Mouse (Mus musculus): Measurements from ENCODE around the gene Ehd4. TPM values are rescaled to one million over a fixed set of nuclear protein-coding genes. Genes with fewer than 3 reads are reported as not detected.
A peak's percentile ranks its signal among the peaks of the same experiment; 100 is the strongest.

Ehd4 gene
- polyA plus RNA-seq, 1 experiment from 2014 or later = 28.7 TPM

- Histone ChIP-seq H3K27ac (no peak overlapping the region), H3K27me3 (replicated peaks) (no peaks in the 10 kb centered on the region), H3K36me3 (peaks cover 12% of the 10 kb centered on the region; the same call in 1 of the 2 replicates), H3K4me1 (peaks cover 12% of the 10 kb centered on the region), H3K9ac (no peak overlapping the region), H3K4me2 (no peak overlapping the region), H3K4me3 (no peak overlapping the region), H3K9me3 (replicated peaks) (no peaks in the 10 kb centered on the region)
- peak; percentile 35; the same call in 1 of the 2 replicates for ATAC-seq
- 50% methylated on average over 3 of the region's 3 CpGs for WGBS (ENCODE audit: insufficient replicate concordance)
These were observed 48.5 kb downstream of the Ehd4 start for GRCm38 (mm10) chr2:120105861-120106260.

- 54% methylated on average over 6 of the region's 6 CpGs for WGBS (ENCODE audit: insufficient replicate concordance)
- no peak overlapping the region for H3K9ac ChIP-seq
- H3K27me3 ChIP-seq (replicated peaks) = no peaks in the 10 kb centered on the region
- no peak overlapping the region for H3K27ac ChIP-seq
- no peak overlapping the region for H3K4me3 ChIP-seq
- no peaks in the 10 kb centered on the region for H3K9me3 ChIP-seq (replicated peaks)
- H3K4me1 ChIP-seq = peaks cover 18% of the 10 kb centered on the region
- ATAC-seq = no peak
- H3K36me3 ChIP-seq = peaks cover 12% of the 10 kb centered on the region; the same call in 1 of the 2 replicates
- H3K4me2 ChIP-seq = no peak overlapping the region
These were observed 51.5 kb downstream of the Ehd4 start for GRCm38 (mm10) chr2:120102881-120103280.

- Histone ChIP-seq H3K27ac (no peak overlapping the region), H3K4me3 (no peak overlapping the region), H3K4me1 (peaks cover 18% of the 10 kb centered on the region), H3K4me2 (no peak overlapping the region), H3K9ac (no peak overlapping the region), H3K36me3 (peaks cover 12% of the 10 kb centered on the region; the same call in 1 of the 2 replicates), H3K9me3 (replicated peaks) (no peaks in the 10 kb centered on the region), H3K27me3 (replicated peaks) (no peaks in the 10 kb centered on the region)
- ATAC-seq = no peak
- 68% methylated on average over 2 of the region's 2 CpGs for WGBS (ENCODE audit: insufficient replicate concordance)
These were observed 52.0 kb downstream of the Ehd4 start for GRCm38 (mm10) chr2:120102450-120102849.

GRCm38 (mm10) chr2:120101961-120102360, 52.4 kb downstream of the Ehd4 start:
- Histone ChIP-seq H3K36me3 (peaks cover 12% of the 10 kb centered on the region), H3K9ac (no peak overlapping the region), H3K9me3 (replicated peaks) (no peaks in the 10 kb centered on the region), H3K4me1 (peaks cover 18% of the 10 kb centered on the region), H3K27ac (no peak overlapping the region), H3K4me3 (no peak overlapping the region), H3K4me2 (no peak overlapping the region), H3K27me3 (replicated peaks) (no peaks in the 10 kb centered on the region)
- 83% methylated on average over 11 of the region's 11 CpGs for WGBS (ENCODE audit: insufficient replicate concordance)
- no peak for ATAC-seq

DNA sequence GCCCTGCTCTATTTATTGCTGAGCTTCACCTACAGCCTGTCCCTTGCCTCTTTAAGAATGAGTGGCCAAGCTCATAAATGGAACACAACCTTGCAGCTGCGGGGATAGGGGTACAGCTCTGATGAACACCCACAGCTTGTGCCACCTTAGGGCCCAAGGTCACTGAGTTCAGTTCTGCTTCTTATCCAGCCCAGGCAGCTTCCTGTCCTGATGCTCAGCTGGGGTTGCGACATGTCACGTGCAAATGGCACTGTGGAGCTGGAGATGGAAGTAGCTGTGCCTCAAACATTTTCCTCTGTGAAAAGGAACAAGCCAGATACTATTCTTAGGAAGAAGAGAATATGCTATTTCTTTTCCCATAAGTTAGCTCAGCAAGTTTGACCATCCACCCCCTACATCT, 54.5 kb downstream of the Ehd4 start:
- H3K9me3 ChIP-seq (replicated peaks) = no peaks in the 10 kb centered on the region
- no peak overlapping the region for H3K4me2 ChIP-seq
- ATAC-seq = 0 out of 2 replicates have a peak, but pooled peaks have one; percentile 27
- no peak overlapping the region for H3K4me3 ChIP-seq
- peaks cover 13% of the 10 kb centered on the region for H3K4me1 ChIP-seq
- H3K36me3 ChIP-seq = peaks cover 20% of the 10 kb centered on the region
- H3K27ac ChIP-seq = 0 out of 2 replicates have a peak overlapping the region, but pooled peaks have one; percentile 12
- WGBS (ENCODE audit: insufficient replicate concordance) = 30% methylated on average over 3 of the region's 3 CpGs
- H3K27me3 ChIP-seq (replicated peaks) = no peaks in the 10 kb centered on the region
- H3K9ac ChIP-seq = no peak overlapping the region

DNA sequence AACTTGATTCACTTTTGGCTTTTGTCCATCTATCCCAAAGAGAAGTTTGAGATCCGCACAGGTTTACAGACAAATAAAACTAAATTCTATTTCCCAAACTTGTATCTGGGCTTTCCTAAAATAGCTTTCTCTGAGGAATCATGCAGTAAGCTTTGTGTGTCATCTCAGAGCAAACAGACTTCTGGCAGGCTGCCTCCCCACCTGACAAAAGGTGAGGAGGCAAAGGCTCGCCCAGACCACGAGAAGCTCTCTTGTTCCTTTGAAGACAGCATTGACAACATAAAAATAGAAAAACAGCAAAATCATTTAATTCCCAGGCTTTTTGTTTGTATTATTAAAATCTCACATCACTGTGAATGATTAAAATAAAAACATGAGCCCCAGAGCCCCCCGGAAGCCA, 55.1 kb downstream of the Ehd4 start:
- WGBS (ENCODE audit: insufficient replicate concordance) = 76% methylated on average over 4 of the region's 4 CpGs
- Histone ChIP-seq H3K27ac (0 out of 2 replicates have a peak overlapping the region, but pooled peaks have one; percentile 12), H3K4me3 (no peak overlapping the region), H3K9ac (no peak overlapping the region), H3K36me3 (peaks cover 20% of the 10 kb centered on the region), H3K4me1 (peaks cover 13% of the 10 kb centered on the region), H3K4me2 (no peak overlapping the region), H3K27me3 (replicated peaks) (no peaks in the 10 kb centered on the region), H3K9me3 (replicated peaks) (no peaks in the 10 kb centered on the region)
- no peak for ATAC-seq

DNA sequence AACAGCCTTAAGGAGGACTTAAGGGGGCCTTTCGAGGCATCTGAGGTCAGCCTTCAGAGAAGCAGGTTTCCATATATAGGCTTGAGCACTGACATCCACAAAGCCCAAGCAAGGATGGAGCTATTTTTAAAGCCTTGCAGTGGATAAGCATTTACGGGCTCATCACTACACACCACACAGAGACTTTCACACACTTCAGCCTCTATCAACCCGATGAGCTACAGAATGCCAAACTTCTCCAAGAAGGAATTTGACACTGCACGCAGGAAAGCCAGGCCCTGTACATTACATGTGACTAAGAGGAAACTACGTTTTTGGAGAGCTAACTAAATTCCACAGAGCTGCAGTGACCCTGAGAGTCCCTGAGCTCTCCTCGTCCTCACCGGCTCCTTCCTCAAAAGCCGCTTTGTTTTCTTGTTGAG, 55.6 kb downstream of the Ehd4 start:
- H3K4me3 ChIP-seq = no peak overlapping the region
- H3K27me3 ChIP-seq (replicated peaks) = no peaks in the 10 kb centered on the region
- H3K36me3 ChIP-seq = peaks cover 20% of the 10 kb centered on the region
- 68% methylated on average over 8 of the region's 8 CpGs for WGBS (ENCODE audit: insufficient replicate concordance)
- H3K27ac ChIP-seq = no peak overlapping the region
- no peaks in the 10 kb centered on the region for H3K9me3 ChIP-seq (replicated peaks)
- H3K4me2 ChIP-seq = no peak overlapping the region
- ATAC-seq = no peak
- no peak overlapping the region for H3K9ac ChIP-seq
- peaks cover 13% of the 10 kb centered on the region for H3K4me1 ChIP-seq

- no peak overlapping the region for H3K4me3 ChIP-seq
- H3K9ac ChIP-seq = no peak overlapping the region
- H3K4me2 ChIP-seq = no peak overlapping the region
- WGBS (ENCODE audit: insufficient replicate concordance) = 74% methylated on average over 8 of the region's 8 CpGs
- ATAC-seq = no peak
- H3K4me1 ChIP-seq = peaks cover 11% of the 10 kb centered on the region
- no peak overlapping the region for H3K27ac ChIP-seq
- no peaks in the 10 kb centered on the region for H3K9me3 ChIP-seq (replicated peaks)
- no peaks in the 10 kb centered on the region for H3K27me3 ChIP-seq (replicated peaks)
- peaks cover 26% of the 10 kb centered on the region for H3K36me3 ChIP-seq
These were observed 56.5 kb downstream of the Ehd4 start for GRCm38 (mm10) chr2:120097868-120098267.

DNA sequence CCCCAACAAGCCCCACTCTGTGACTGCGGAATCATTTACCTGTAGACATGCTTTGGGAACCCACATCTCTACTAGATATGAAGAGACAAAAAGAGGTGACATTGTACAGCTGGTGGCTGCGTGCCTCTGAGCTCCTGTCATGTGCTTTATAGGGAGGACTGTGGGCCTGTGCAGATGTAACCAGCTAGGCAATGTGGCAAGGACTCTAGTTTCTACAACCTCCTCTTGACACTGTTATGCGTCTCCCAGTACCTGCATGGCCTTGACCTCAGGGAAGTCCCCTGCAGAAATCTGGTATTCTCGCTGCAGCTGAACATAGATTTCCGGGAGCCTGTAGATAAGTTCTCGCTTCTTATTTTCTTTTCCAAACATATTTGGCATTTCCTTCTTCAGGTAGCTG, 57.7 kb downstream of the Ehd4 start:
- ATAC-seq = no peak
- no peaks in the 10 kb centered on the region for H3K9me3 ChIP-seq (replicated peaks)
- H3K27me3 ChIP-seq (replicated peaks) = no peaks in the 10 kb centered on the region
- H3K4me3 ChIP-seq = no peak overlapping the region
- H3K4me2 ChIP-seq = no peak overlapping the region
- H3K9ac ChIP-seq = no peak overlapping the region
- no peak overlapping the region for H3K27ac ChIP-seq
- H3K4me1 ChIP-seq = peaks cover 9% of the 10 kb centered on the region
- 91% methylated on average over 6 of the region's 6 CpGs for WGBS (ENCODE audit: insufficient replicate concordance)
- H3K36me3 ChIP-seq = peaks cover 19% of the 10 kb centered on the region

DNA sequence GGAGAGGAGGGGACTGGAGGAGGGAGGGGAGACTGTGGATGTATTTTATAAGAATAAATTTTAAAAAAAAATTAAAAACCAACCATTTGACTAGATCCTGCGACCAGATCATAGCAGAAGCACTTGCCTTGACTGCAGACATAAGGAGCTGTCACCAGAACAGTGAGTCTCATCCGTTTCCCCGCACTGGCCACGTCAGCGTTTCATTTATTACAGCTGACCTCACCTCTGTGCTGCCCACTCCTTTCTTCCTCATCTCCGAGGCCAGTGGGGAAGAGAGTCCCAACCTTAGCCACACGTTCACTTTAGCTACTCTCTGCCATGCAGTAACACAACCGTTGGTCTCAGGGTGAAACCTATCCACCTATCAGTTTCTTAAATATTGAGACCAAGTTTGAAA, 58.2 kb downstream of the Ehd4 start:
- no peak for ATAC-seq
- no peaks in the 10 kb centered on the region for H3K27me3 ChIP-seq (replicated peaks)
- H3K9me3 ChIP-seq (replicated peaks) = no peaks in the 10 kb centered on the region
- H3K36me3 ChIP-seq = peaks cover 22% of the 10 kb centered on the region
- H3K4me1 ChIP-seq = peaks cover 9% of the 10 kb centered on the region
- 77% methylated on average over 8 of the region's 8 CpGs for WGBS (ENCODE audit: insufficient replicate concordance)
- H3K27ac ChIP-seq = no peak overlapping the region
- H3K4me3 ChIP-seq = no peak overlapping the region
- no peak overlapping the region for H3K9ac ChIP-seq
- no peak overlapping the region for H3K4me2 ChIP-seq

DNA sequence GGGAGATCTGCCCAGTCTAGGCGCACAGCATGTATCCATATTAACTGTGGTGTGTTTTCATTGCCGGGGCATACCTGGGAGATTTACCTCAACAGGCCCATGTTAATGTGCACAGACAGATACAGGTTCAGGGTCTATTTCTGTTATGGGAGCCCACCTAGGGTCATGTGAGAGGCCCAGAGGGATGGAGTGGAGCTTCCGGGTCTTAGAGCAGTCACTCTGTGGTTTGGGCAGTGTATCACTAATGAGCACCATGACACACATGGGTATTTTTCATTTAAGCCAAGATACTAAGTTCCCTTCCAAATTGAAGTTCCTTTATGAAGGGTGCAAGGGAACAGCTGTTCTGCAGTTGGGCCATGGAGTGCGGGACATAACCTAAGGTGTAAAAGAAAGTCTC, 59.2 kb downstream of the Ehd4 start:
- no peak for ATAC-seq
- H3K4me3 ChIP-seq = no peak overlapping the region
- no peak overlapping the region for H3K27ac ChIP-seq
- peaks cover 28% of the 10 kb centered on the region for H3K36me3 ChIP-seq
- H3K27me3 ChIP-seq (replicated peaks) = no peaks in the 10 kb centered on the region
- peaks cover 9% of the 10 kb centered on the region for H3K4me1 ChIP-seq
- WGBS (ENCODE audit: insufficient replicate concordance) = 88% methylated on average over 4 of the region's 4 CpGs
- H3K9me3 ChIP-seq (replicated peaks) = no peaks in the 10 kb centered on the region
- H3K4me2 ChIP-seq = no peak overlapping the region
- H3K9ac ChIP-seq = no peak overlapping the region

- no peak overlapping the region for H3K4me3 ChIP-seq
- WGBS (ENCODE audit: insufficient replicate concordance) = 49% methylated on average over 5 of the region's 5 CpGs
- H3K4me2 ChIP-seq = no peak overlapping the region
- peaks cover 28% of the 10 kb centered on the region for H3K36me3 ChIP-seq
- H3K27ac ChIP-seq = no peak overlapping the region
- H3K9ac ChIP-seq = no peak overlapping the region
- no peak for ATAC-seq
- 0 out of 2 replicates have a peak, but pooled peaks cover 3% of the 10 kb centered on the region for H3K4me1 ChIP-seq
- no peaks in the 10 kb centered on the region for H3K9me3 ChIP-seq (replicated peaks)
- no peaks in the 10 kb centered on the region for H3K27me3 ChIP-seq (replicated peaks)
These were observed 60.6 kb downstream of the Ehd4 start for GRCm38 (mm10) chr2:120093671-120094430.

Measured in liver, embryonic 12.5 days (tissue).